Mouse (Mus musculus) spleen, adult 2 months (tissue): ENCODE results near the gene Fbxl15.

Experiments used
- CTCF ChIP-seq: fragments of 200-500 bp; IDR thresholded peaks from 2 replicates; pipeline ENCODE4 v1.5.1; 2011; ENCODE audit warnings: mild to moderate bottlenecking, inconsistent platforms; ENCODE audit not compliant: insufficient read depth, insufficient read length, insufficient replicate concordance; ENCODE audit errors: extremely low read depth
- POLR2A ChIP-seq: fragments of 200-500 bp; IDR thresholded peaks from 2 replicates; pipeline ENCODE4 v1.6.1; 2011; ENCODE audit warnings: low read depth, low read length, inconsistent platforms

DNA sequence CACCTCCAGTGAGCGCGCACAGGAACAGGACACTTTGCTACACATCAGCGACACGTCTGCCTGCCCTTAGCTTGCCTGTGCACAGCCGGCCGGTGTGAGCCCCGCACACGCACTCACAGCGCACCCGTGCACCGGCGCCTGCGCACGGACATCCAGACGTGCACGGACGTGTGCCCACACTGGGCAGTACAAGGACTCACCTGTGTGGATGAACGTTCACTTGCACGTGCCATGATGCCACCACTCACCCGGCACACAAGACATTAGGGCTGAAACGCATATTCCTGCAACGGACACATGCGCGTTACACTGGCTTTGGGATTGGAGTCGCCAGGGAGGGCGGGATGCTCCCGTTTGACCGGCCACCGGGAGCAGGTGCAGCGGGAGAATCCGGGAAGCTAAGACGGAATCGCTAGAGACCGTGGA is 23.1 kb upstream of the Fbxl15 start:
- no peak; the same call in 1 of the 2 replicates for TF ChIP-seq POLR2A
- TF ChIP-seq CTCF: no peak
